Mouse (Mus musculus) megakaryocyte, embryonic 14.5 days (primary cell): ENCODE measurements around the gene Gpx3. TPM values are rescaled to one million over a fixed set of nuclear protein-coding genes. Genes with fewer than 3 reads are reported as not detected.
"Not testable (repeated sequence)": the region's sequence is repeated elsewhere in the genome, so short reads cannot be mapped to it uniquely, and the experiment has no call there.

Experiments used
- H3K27me3 ChIP-seq: replicated peaks from 2 replicates; pipeline ENCODE3; 2012; ENCODE audit warnings: inconsistent platforms
- H3K36me3 ChIP-seq: replicated peaks from 2 replicates; pipeline ENCODE3; 2012; ENCODE audit warnings: low read length, inconsistent platforms, mixed read lengths
- H3K4me1 ChIP-seq: 2 replicates; pipeline ENCODE4 v1.6.1; 2012; ENCODE audit warnings: inconsistent platforms
- H3K4me3 ChIP-seq: replicated peaks from 2 replicates; pipeline ENCODE3; 2012; ENCODE audit warnings: moderate library complexity, mild to moderate bottlenecking, inconsistent platforms
- H3K9me3 ChIP-seq: 2 replicates; pipeline ENCODE4 v1.6.1; 2012; ENCODE audit warnings: inconsistent platforms
- FLI1 ChIP-seq: IDR thresholded peaks from 2 replicates; pipeline ENCODE4 v1.6.1; 2012; ENCODE audit warnings: low read length, inconsistent platforms, mixed read lengths
- GATA1 ChIP-seq: IDR thresholded peaks from 3 replicates; pipeline ENCODE4 v1.6.1; 2012; ENCODE audit warnings: mixed read lengths, low read length, inconsistent platforms, borderline replicate concordance
- polyA plus RNA-seq: library from polyadenylated mRNA; stranded (reverse); fragments of >175 nt; gene quantifications from 2 replicates; pipeline ENCODE4 v1.2.3, GENCODE M21; 2012; ENCODE audit warnings: low replicate concordance; ENCODE audit not compliant: insufficient read depth

Gpx3 gene
- polyA plus RNA-seq, 1 experiment: 34.2 TPM

DNA sequence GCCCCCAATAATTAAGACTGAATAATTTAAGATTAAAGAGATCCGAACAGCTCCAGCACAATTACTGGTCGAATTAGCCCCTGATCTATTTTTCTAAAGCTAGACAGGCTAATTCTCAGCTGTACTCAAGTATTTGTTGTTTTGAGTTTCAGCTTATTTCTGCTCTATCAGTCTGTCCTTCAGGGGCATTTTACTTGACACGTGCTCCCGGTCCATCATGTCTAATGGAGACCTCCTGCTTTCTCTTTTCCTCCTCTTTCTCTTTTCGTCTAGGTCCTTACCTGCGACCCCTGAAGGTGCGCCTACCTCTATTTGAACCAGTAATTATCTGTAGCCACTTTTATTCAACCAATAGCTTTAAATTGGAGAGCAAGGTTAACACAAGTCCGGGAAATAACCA is 52.5 kb downstream of the Gpx3 start:
- Histone ChIP-seq H3K36me3 (peaks cover 54% of the 10 kb centered on the region), H3K27me3 (no peaks in the 10 kb centered on the region), H3K4me3 (peak overlapping the region; percentile 84), H3K9me3 (no peaks in the 10 kb centered on the region), H3K4me1 (peaks cover 92% of the 10 kb centered on the region)
- TF ChIP-seq FLI1 (no peak), GATA1 (no peak)

DNA sequence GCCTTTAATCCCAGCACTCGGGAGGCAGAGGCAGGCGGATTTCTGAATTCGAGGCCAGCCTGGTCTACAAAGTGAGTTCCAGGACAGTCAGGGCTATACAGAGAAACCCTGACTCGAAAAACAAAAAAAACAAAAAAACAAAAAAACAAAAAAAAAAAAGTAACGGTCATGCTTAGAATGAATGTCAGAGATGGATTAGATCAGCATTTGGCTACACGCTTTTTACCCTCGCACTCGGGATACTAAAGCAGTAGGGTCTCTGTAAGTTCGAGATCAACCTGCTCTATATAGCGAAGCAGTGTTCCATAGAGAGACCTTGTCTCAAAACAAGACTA is 53.1 kb downstream of the Gpx3 start:
- Histone ChIP-seq H3K36me3 (peaks cover 60% of the 10 kb centered on the region), H3K4me1 (peaks cover 92% of the 10 kb centered on the region), H3K4me3 (peak overlapping the region; percentile 94)
- H3K27me3 ChIP-seq, H3K9me3 ChIP-seq: not testable (repeated sequence)

DNA sequence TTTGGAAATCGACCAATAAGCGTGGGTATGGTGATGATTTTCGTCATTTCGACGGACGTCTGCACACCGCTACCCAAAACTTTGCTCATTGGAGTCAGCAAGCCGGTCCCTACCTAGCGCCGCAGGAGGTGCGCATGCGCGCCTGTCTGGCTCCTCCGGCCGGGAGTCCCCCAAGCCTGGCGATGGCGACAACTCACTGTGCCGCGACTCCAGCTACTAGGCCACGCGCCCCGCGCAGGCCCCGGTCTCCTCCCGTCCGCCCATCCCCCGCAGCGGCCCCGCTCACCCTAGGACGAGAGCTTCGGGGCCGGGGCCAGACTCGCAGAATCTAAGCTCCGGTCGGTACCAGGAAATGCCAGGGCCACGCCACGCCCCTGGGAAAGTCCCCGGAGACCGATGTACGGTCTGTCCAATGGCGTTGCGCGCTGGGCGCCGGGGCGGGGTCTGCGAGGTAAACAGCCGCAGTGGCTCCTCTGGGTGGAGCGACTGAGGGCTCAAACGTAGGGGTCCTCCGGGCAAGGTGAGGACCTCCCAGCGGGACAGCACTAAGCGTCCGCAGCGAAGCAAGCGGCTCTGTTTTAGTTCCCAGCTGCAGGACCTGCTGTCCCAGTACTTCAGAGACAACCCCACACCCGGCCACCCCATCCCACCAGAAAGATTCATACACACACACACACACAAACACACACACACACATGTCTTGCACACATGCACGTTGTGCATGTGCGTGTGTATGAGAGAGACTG is 53.7 kb downstream of the Gpx3 start:
- TF ChIP-seq GATA1 (no peak), FLI1 (no peak)
- H3K36me3 ChIP-seq: peaks cover 57% of the 10 kb centered on the region
- H3K4me1 ChIP-seq: peaks cover 92% of the 10 kb centered on the region
- H3K9me3 ChIP-seq: no peaks in the 10 kb centered on the region
- no peaks in the 10 kb centered on the region for H3K27me3 ChIP-seq
- peak overlapping the region; percentile 94 for H3K4me3 ChIP-seq

GRCm38 (mm10) chr11:54956912-54957311 is 54.7 kb downstream of the Gpx3 start:
- Histone ChIP-seq H3K36me3 (peaks cover 47% of the 10 kb centered on the region), H3K4me3 (peak overlapping the region; percentile 83), H3K27me3 (no peaks in the 10 kb centered on the region), H3K4me1 (peaks cover 92% of the 10 kb centered on the region), H3K9me3 (no peaks in the 10 kb centered on the region)
- TF ChIP-seq FLI1 (no peak), GATA1 (no peak)

DNA sequence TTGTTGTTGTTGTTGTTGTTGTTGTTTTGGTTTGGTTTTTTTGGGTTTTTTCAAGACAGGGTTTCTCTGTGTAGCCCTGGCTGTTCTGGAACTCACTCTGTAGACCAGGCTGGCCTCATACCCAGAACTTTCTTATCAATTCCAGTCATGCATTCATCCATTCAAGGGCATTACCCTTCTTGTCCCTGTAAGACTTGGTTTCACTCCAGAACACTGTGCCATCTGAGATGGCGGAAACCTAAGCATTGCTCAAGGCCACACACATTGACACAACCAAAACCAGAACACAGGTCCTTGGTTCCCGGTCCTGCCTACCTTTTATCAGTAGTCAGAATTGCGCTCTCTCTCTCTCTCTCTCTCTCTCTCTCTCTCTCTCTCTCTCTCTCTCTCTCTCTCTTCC is 55.5 kb downstream of the Gpx3 start:
- Histone ChIP-seq H3K4me3 (peak overlapping the region; percentile 39), H3K4me1 (peaks cover 92% of the 10 kb centered on the region)

DNA sequence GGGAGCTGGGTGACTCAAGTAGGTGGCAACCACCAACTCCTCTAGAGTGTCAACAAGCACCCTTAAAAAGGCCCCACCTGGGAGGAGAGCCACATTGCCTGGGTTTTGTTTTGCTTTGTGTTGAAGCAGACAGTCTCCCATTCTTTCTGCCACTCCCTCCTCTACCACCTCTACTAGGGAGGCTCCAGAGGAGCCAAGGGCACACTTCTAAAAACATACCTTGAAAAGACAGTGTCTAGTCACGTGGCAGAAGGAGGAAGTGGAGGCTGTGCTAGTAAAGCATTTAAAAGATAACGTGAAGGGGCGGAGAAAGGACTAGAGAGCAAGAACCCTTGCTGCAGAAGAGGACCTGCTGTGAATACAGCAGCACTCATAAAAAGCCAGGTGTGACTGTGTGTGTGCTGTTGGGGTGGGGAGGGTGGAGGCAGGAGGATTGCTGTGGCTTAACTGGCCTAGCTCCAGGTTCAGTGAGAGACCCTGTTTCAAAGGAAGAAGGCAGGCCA is 56.4 kb downstream of the Gpx3 start:
- TF ChIP-seq GATA1: no peak
- no peak for TF ChIP-seq FLI1
- peaks cover 41% of the 10 kb centered on the region for H3K36me3 ChIP-seq
- peak overlapping the region; percentile 89 for H3K4me3 ChIP-seq
- no peaks in the 10 kb centered on the region for H3K27me3 ChIP-seq
- H3K4me1 ChIP-seq: peaks cover 92% of the 10 kb centered on the region
- peaks cover 2% of the 10 kb centered on the region for H3K9me3 ChIP-seq

More for the DNA sequence above, 55.5 kb downstream of the Gpx3 start:
- peaks cover 39% of the 10 kb centered on the region for H3K36me3 ChIP-seq
- H3K9me3 ChIP-seq, H3K27me3 ChIP-seq: not testable (repeated sequence)

Other genes with a start within 250 kb of the Gpx3 start
- 3.3 TPM in 1 of 2 replicates, not detected in the other for gene Cdc42se2, start 114.8 kb upstream of the Gpx3 start, polyA plus RNA-seq
- 0.13 and 0.70 TPM in 2 replicates for gene Lyrm7, start 41.5 kb upstream of the Gpx3 start, polyA plus RNA-seq
- 289 and 879 TPM in 2 replicates for gene Hint1, start 36.1 kb upstream of the Gpx3 start, polyA plus RNA-seq
- 69.0 and 80.2 TPM in 2 replicates for gene Tnip1, start 60.5 kb downstream of the Gpx3 start, polyA plus RNA-seq
- 0.90 and 18.9 TPM in 2 replicates for gene Anxa6, start 131.0 kb downstream of the Gpx3 start, polyA plus RNA-seq
- 0.73 TPM in 1 of 2 replicates, not detected in the other for gene Ccdc69, start 175.7 kb downstream of the Gpx3 start, polyA plus RNA-seq
- 3.3 and 7.5 TPM in 2 replicates for gene Gm2a, start 195.7 kb downstream of the Gpx3 start, polyA plus RNA-seq
- gene Slc36a3, start 249.3 kb downstream of the Gpx3 start, polyA plus RNA-seq: not detected in 2 replicates